Mouse (Mus musculus) hindbrain, embryonic 11.5 days (tissue): ENCODE results near the gene Pth2r. TPM values are rescaled to one million over a fixed set of nuclear protein-coding genes. Genes with fewer than 3 reads are reported as not detected.
A peak's percentile ranks its signal among the peaks of the same experiment; 100 is the strongest.

Source experiments
- ATAC-seq: fragments of 200-750 bp; cut with Nextera tagmentation; 2 replicates; pipeline ENCODE4 v1.8.0; 2017; ENCODE audit warnings: mild to moderate bottlenecking, moderate TSS enrichment, moderate library complexity; ENCODE audit not compliant: low FRiP score
- DNase-seq: peaks from one replicate; pipeline ENCODE4 v3.0.0-alpha.2; 2015; ENCODE audit warnings: low spot score
- H3K27ac ChIP-seq: fragments of 300-500 bp; sonication (generic); 2 replicates; pipeline ENCODE4 v1.5.1; 2014; ENCODE audit warnings: mild to moderate bottlenecking, low read depth, low read length
- H3K27me3 ChIP-seq: fragments of 300-500 bp; sonication (generic); 2 replicates; pipeline ENCODE4 v1.6.1; 2014; ENCODE audit warnings: mild to moderate bottlenecking, low read length, moderate library complexity, mixed read lengths; ENCODE audit not compliant: control insufficient read depth, insufficient read depth
- H3K36me3 ChIP-seq: fragments of 300-500 bp; sonication (generic); 2 replicates; pipeline ENCODE4 v1.6.1; 2014; ENCODE audit warnings: mild to moderate bottlenecking, low read length, moderate library complexity, mixed read lengths; ENCODE audit not compliant: control insufficient read depth, insufficient read depth
- H3K4me1 ChIP-seq: fragments of 300-500 bp; sonication (generic); replicated peaks from 2 replicates; pipeline ENCODE4 v1.6.1; 2014; ENCODE audit warnings: low read length, mixed read lengths; ENCODE audit not compliant: control insufficient read depth, insufficient read depth
- H3K4me2 ChIP-seq: fragments of 300-500 bp; sonication (generic); replicated peaks from 2 replicates; pipeline ENCODE4 v1.6.1; 2014; ENCODE audit warnings: mild to moderate bottlenecking, low read depth, low read length
- H3K4me3 ChIP-seq: fragments of 300-500 bp; sonication (generic); 2 replicates; pipeline ENCODE4 v1.5.1; 2014; ENCODE audit warnings: low read depth, low read length
- H3K9ac ChIP-seq: fragments of 300-500 bp; sonication (generic); 2 replicates; pipeline ENCODE4 v1.6.1; 2014; ENCODE audit warnings: low read depth, low read length
- H3K9me3 ChIP-seq: fragments of 300-500 bp; sonication (generic); 2 replicates; pipeline ENCODE4 v1.6.1; 2016; ENCODE audit warnings: low read length; ENCODE audit not compliant: control insufficient read depth
- WGBS: fragments of 180-500 bp; shearing (Covaris S2); extraction: QIAGEN DNeasy Blood & Tissue Kit; methylation state at CpG from one replicate; pipeline ENCODE4 v1.1.7; 2014; 5-methylcytosine and 5-hydroxymethylcytosine counted together
- polyA plus RNA-seq: library from polyadenylated mRNA; unstranded; fragments of >200 nt; fragmentation: Nextera tagmentation; extraction: Ambion mirVana; gene quantifications from 2 replicates; pipeline ENCODE4 v1.2.1, GENCODE M21; 2014

Gene Pth2r
- polyA plus RNA-seq = 0.34 and 1.5 TPM in 2 replicates

GRCm38 (mm10) chr1:65281756-65282155 lies at the start of gene Pth2r:
Pth2r (plus strand) TSS chr1:65282056.
- 88% methylated on average over 6 of the region's 6 CpGs for WGBS
- Histone ChIP-seq H3K9ac (no peak within 1 kb of the TSS), H3K4me2 (no peak within 1 kb of the TSS), H3K27ac (no peak within 1 kb of the TSS), H3K27me3 (no peaks in the 10 kb centered on the region), H3K4me1 (no peaks in the 10 kb centered on the region), H3K4me3 (no peak within 1 kb of the TSS), H3K9me3 (no peaks in the 10 kb centered on the region), H3K36me3 (no peaks in the 10 kb centered on the region)
- ATAC-seq (no peak), DNase-seq (no peak)

GRCm38 (mm10) chr1:65237712-65238111 lies 44.1 kb upstream of the Pth2r start:
- Histone ChIP-seq H3K27me3 (no peaks in the 10 kb centered on the region), H3K27ac (no peak overlapping the region), H3K9ac (no peak overlapping the region), H3K9me3 (no peaks in the 10 kb centered on the region), H3K4me1 (no peaks in the 10 kb centered on the region), H3K4me3 (no peak overlapping the region), H3K4me2 (no peak overlapping the region), H3K36me3 (no peaks in the 10 kb centered on the region)
- ATAC-seq (no peak), DNase-seq (no peak)
- WGBS = 90% methylated on average over 3 of the region's 3 CpGs

GRCm38 (mm10) chr1:65245637-65246036 lies 36.2 kb upstream of the Pth2r start:
- H3K27me3 ChIP-seq = no peaks in the 10 kb centered on the region
- H3K9me3 ChIP-seq = no peaks in the 10 kb centered on the region
- H3K9ac ChIP-seq = no peak overlapping the region
- no peak overlapping the region for H3K4me2 ChIP-seq
- H3K36me3 ChIP-seq = peaks cover 3% of the 10 kb centered on the region; the same call in 1 of the 2 replicates
- no peak for DNase-seq
- H3K4me1 ChIP-seq = no peaks in the 10 kb centered on the region
- 94% methylated on average over 1 of the region's 1 CpGs for WGBS
- no peak overlapping the region for H3K27ac ChIP-seq
- H3K4me3 ChIP-seq = no peak overlapping the region
- ATAC-seq = no peak

GRCm38 (mm10) chr1:65280461-65280860 lies 1.4 kb upstream of the Pth2r start:
- ATAC-seq = no peak
- DNase-seq = no peak
- Histone ChIP-seq H3K4me2 (no peak overlapping the region), H3K9me3 (no peaks in the 10 kb centered on the region), H3K36me3 (no peaks in the 10 kb centered on the region), H3K4me3 (no peak overlapping the region), H3K27me3 (no peaks in the 10 kb centered on the region), H3K9ac (no peak overlapping the region), H3K4me1 (no peaks in the 10 kb centered on the region), H3K27ac (no peak overlapping the region)
- 76% methylated on average over 3 of the region's 3 CpGs for WGBS

- Histone ChIP-seq H3K9me3 (no peaks in the 10 kb centered on the region), H3K36me3 (no peaks in the 10 kb centered on the region), H3K4me2 (no peak overlapping the region), H3K4me3 (no peak overlapping the region), H3K9ac (no peak overlapping the region), H3K27me3 (no peaks in the 10 kb centered on the region), H3K27ac (no peak overlapping the region), H3K4me1 (no peaks in the 10 kb centered on the region)
- peak; percentile 69 for DNase-seq
- ATAC-seq = peak; percentile 57; the same call in 1 of the 2 replicates
- 10% methylated on average over 6 of the region's 6 CpGs for WGBS
Observed at GRCm38 (mm10) chr1:65282766-65283165, 910 bp downstream of the Pth2r start.

- DNase-seq = no peak
- Histone ChIP-seq H3K9ac (no peak overlapping the region), H3K4me3 (no peak overlapping the region), H3K4me1 (no peaks in the 10 kb centered on the region), H3K27me3 (peaks cover 12% of the 10 kb centered on the region), H3K36me3 (no peaks in the 10 kb centered on the region), H3K9me3 (no peaks in the 10 kb centered on the region), H3K27ac (no peak overlapping the region), H3K4me2 (no peak overlapping the region)
- 66% methylated on average over 3 of the region's 3 CpGs for whole genome bisulfite sequencing
- ATAC-seq = no peak
Observed at GRCm38 (mm10) chr1:65308476-65308875, 26.6 kb downstream of the Pth2r start.

GRCm38 (mm10) chr1:65311214-65311933 lies 29.5 kb downstream of the Pth2r start:
- 2% methylated on average over 29 of the region's 29 CpGs for WGBS
- peak; percentile 42 for DNase-seq
- peak; percentile 47; the same call in 1 of the 2 replicates for ATAC-seq
- H3K27ac ChIP-seq = no peak overlapping the region
- no peaks in the 10 kb centered on the region for H3K36me3 ChIP-seq
- H3K9me3 ChIP-seq = no peaks in the 10 kb centered on the region
- no peaks in the 10 kb centered on the region for H3K4me1 ChIP-seq
- peaks cover 12% of the 10 kb centered on the region for H3K27me3 ChIP-seq
- peak overlapping the region; percentile 50; the same call in 1 of the 2 replicates for H3K9ac ChIP-seq
- H3K4me2 ChIP-seq = peak overlapping the region; percentile 74
- peak overlapping the region; percentile 38 for H3K4me3 ChIP-seq

- Histone ChIP-seq H3K27me3 (peaks cover 12% of the 10 kb centered on the region), H3K9ac (no peak overlapping the region), H3K4me1 (no peaks in the 10 kb centered on the region), H3K27ac (no peak overlapping the region), H3K4me3 (peak overlapping the region; percentile 38; the same call in 1 of the 2 replicates), H3K4me2 (peak overlapping the region; percentile 74), H3K9me3 (no peaks in the 10 kb centered on the region), H3K36me3 (no peaks in the 10 kb centered on the region)
- ATAC-seq (no peak), DNase-seq (peak; percentile 74)
- WGBS = 15% methylated on average over 7 of the region's 7 CpGs
Observed at GRCm38 (mm10) chr1:65312118-65312517, 30.3 kb downstream of the Pth2r start.

GRCm38 (mm10) chr1:65312896-65313295 lies 31.0 kb downstream of the Pth2r start:
- no peak overlapping the region for H3K27ac ChIP-seq
- H3K9me3 ChIP-seq = no peaks in the 10 kb centered on the region
- no peak overlapping the region for H3K4me3 ChIP-seq
- no peaks in the 10 kb centered on the region for H3K36me3 ChIP-seq
- H3K9ac ChIP-seq = no peak overlapping the region
- peaks cover 12% of the 10 kb centered on the region for H3K27me3 ChIP-seq
- no peak for ATAC-seq
- 54% methylated on average over 2 of the region's 2 CpGs for WGBS
- no peak for DNase-seq
- no peaks in the 10 kb centered on the region for H3K4me1 ChIP-seq
- H3K4me2 ChIP-seq = no peak overlapping the region
